Mouse (Mus musculus): Measurements from ENCODE around the gene Ptprn2. TPM values are rescaled to one million over a fixed set of nuclear protein-coding genes. Genes with fewer than 3 reads are reported as not detected.

Ptprn2 gene
- polyA plus RNA-seq, 1 experiment from 2014 or later = 0.15 TPM

- Histone ChIP-seq H3K27ac (replicated peaks) (no peak overlapping the region), H3K27me3 (replicated peaks) (no peaks in the 10 kb centered on the region), H3K9me3 (no peaks in the 10 kb centered on the region), H3K4me3 (no peak overlapping the region), H3K36me3 (no peaks in the 10 kb centered on the region), H3K4me1 (no peaks in the 10 kb centered on the region), H3K9ac (no peak overlapping the region), H3K4me2 (no peak overlapping the region)
- no peak for ATAC-seq (ENCODE audit: extremely low read depth, insufficient number of reproducible peaks, low FRiP score, low TSS enrichment)
- 74% methylated on average over 4 of the region's 4 CpGs for WGBS
Observed at GRCm38 (mm10) chr12:116528861-116529260, 43.3 kb downstream of the Ptprn2 start.

GRCm38 (mm10) chr12:116533281-116533680 is 47.8 kb downstream of the Ptprn2 start:
- Histone ChIP-seq H3K9me3 (no peaks in the 10 kb centered on the region), H3K4me3 (no peak overlapping the region), H3K9ac (no peak overlapping the region), H3K4me2 (no peak overlapping the region), H3K27ac (replicated peaks) (no peak overlapping the region), H3K4me1 (no peaks in the 10 kb centered on the region), H3K27me3 (replicated peaks) (no peaks in the 10 kb centered on the region), H3K36me3 (no peaks in the 10 kb centered on the region)
- ATAC-seq (ENCODE audit: extremely low read depth, insufficient number of reproducible peaks, low FRiP score, low TSS enrichment) = no peak

- WGBS = 74% methylated on average over 1 of the region's 1 CpGs
- Histone ChIP-seq H3K9ac (no peak overlapping the region), H3K4me1 (no peaks in the 10 kb centered on the region), H3K36me3 (no peaks in the 10 kb centered on the region), H3K4me2 (no peak overlapping the region), H3K9me3 (no peaks in the 10 kb centered on the region), H3K27me3 (replicated peaks) (no peaks in the 10 kb centered on the region), H3K4me3 (no peak overlapping the region), H3K27ac (replicated peaks) (no peak overlapping the region)
- no peak; the same call in 1 of the 2 replicates for ATAC-seq (ENCODE audit: extremely low read depth, insufficient number of reproducible peaks, low FRiP score, low TSS enrichment)
Observed at GRCm38 (mm10) chr12:116539305-116539704, 53.8 kb downstream of the Ptprn2 start.

GRCm38 (mm10) chr12:116540608-116541007 is 55.1 kb downstream of the Ptprn2 start:
- no peaks in the 10 kb centered on the region for H3K9me3 ChIP-seq

GRCm38 (mm10) chr12:116550031-116550430 is 64.5 kb downstream of the Ptprn2 start:
- Histone ChIP-seq H3K27ac (replicated peaks) (no peak overlapping the region), H3K27me3 (replicated peaks) (no peaks in the 10 kb centered on the region), H3K36me3 (no peaks in the 10 kb centered on the region), H3K4me3 (no peak overlapping the region), H3K9me3 (no peaks in the 10 kb centered on the region), H3K4me1 (0 out of 2 replicates have a peak, but pooled peaks cover 3% of the 10 kb centered on the region), H3K4me2 (no peak overlapping the region), H3K9ac (no peak overlapping the region)
- ATAC-seq (ENCODE audit: extremely low read depth, insufficient number of reproducible peaks, low FRiP score, low TSS enrichment) = no peak
- WGBS = 55% methylated on average over 1 of the region's 1 CpGs

More at GRCm38 (mm10) chr12:116540608-116541007, 55.1 kb downstream of the Ptprn2 start:
- 60% methylated on average over 1 of the region's 1 CpGs for WGBS
- no peak overlapping the region for H3K27ac ChIP-seq (replicated peaks)
- H3K27me3 ChIP-seq (replicated peaks) = no peaks in the 10 kb centered on the region
- H3K4me2 ChIP-seq = no peak overlapping the region
- no peaks in the 10 kb centered on the region for H3K36me3 ChIP-seq
- H3K9ac ChIP-seq = no peak overlapping the region
- H3K4me1 ChIP-seq = no peaks in the 10 kb centered on the region
- H3K4me3 ChIP-seq = no peak overlapping the region
- no peak for ATAC-seq (ENCODE audit: extremely low read depth, insufficient number of reproducible peaks, low FRiP score, low TSS enrichment)

- WGBS = 84% methylated on average over 7 of the region's 7 CpGs
- Histone ChIP-seq H3K4me1 (0 out of 2 replicates have a peak, but pooled peaks cover 3% of the 10 kb centered on the region), H3K36me3 (no peaks in the 10 kb centered on the region), H3K27ac (replicated peaks) (no peak overlapping the region), H3K9ac (no peak overlapping the region), H3K4me2 (no peak overlapping the region), H3K4me3 (no peak overlapping the region), H3K27me3 (replicated peaks) (no peaks in the 10 kb centered on the region), H3K9me3 (no peaks in the 10 kb centered on the region)
- ATAC-seq (ENCODE audit: extremely low read depth, insufficient number of reproducible peaks, low FRiP score, low TSS enrichment) = no peak
Observed at GRCm38 (mm10) chr12:116551516-116551915, 66.0 kb downstream of the Ptprn2 start.

GRCm38 (mm10) chr12:116552306-116552705 is 66.8 kb downstream of the Ptprn2 start:
- Histone ChIP-seq H3K4me2 (no peak overlapping the region), H3K9ac (no peak overlapping the region), H3K9me3 (no peaks in the 10 kb centered on the region), H3K4me1 (0 out of 2 replicates have a peak, but pooled peaks cover 3% of the 10 kb centered on the region), H3K27me3 (replicated peaks) (no peaks in the 10 kb centered on the region), H3K36me3 (no peaks in the 10 kb centered on the region), H3K27ac (replicated peaks) (no peak overlapping the region), H3K4me3 (no peak overlapping the region)
- WGBS = 71% methylated on average over 2 of the region's 2 CpGs
- ATAC-seq (ENCODE audit: extremely low read depth, insufficient number of reproducible peaks, low FRiP score, low TSS enrichment) = no peak

- H3K36me3 ChIP-seq = no peaks in the 10 kb centered on the region
- no peaks in the 10 kb centered on the region for H3K9me3 ChIP-seq
- H3K4me1 ChIP-seq = 0 out of 2 replicates have a peak, but pooled peaks cover 3% of the 10 kb centered on the region
- no peak for ATAC-seq (ENCODE audit: extremely low read depth, insufficient number of reproducible peaks, low FRiP score, low TSS enrichment)
- H3K27ac ChIP-seq (replicated peaks) = no peak overlapping the region
- no peak overlapping the region for H3K4me2 ChIP-seq
- H3K27me3 ChIP-seq (replicated peaks) = no peaks in the 10 kb centered on the region
- no peak overlapping the region for H3K9ac ChIP-seq
- H3K4me3 ChIP-seq = no peak overlapping the region
Observed at GRCm38 (mm10) chr12:116553361-116553760, 67.8 kb downstream of the Ptprn2 start.

GRCm38 (mm10) chr12:116555964-116556363 is 70.4 kb downstream of the Ptprn2 start:
- Histone ChIP-seq H3K27me3 (replicated peaks) (no peaks in the 10 kb centered on the region), H3K9ac (no peak overlapping the region), H3K4me1 (no peaks in the 10 kb centered on the region), H3K4me2 (no peak overlapping the region), H3K27ac (replicated peaks) (no peak overlapping the region), H3K9me3 (no peaks in the 10 kb centered on the region), H3K4me3 (no peak overlapping the region), H3K36me3 (no peaks in the 10 kb centered on the region)
- WGBS = 75% methylated on average over 4 of the region's 4 CpGs
- no peak for ATAC-seq (ENCODE audit: extremely low read depth, insufficient number of reproducible peaks, low FRiP score, low TSS enrichment)

- 72% methylated on average over 8 of the region's 8 CpGs for WGBS
- Histone ChIP-seq H3K9ac (no peak overlapping the region), H3K27ac (replicated peaks) (no peak overlapping the region), H3K27me3 (replicated peaks) (no peaks in the 10 kb centered on the region), H3K4me3 (no peak overlapping the region), H3K9me3 (no peaks in the 10 kb centered on the region), H3K4me1 (no peaks in the 10 kb centered on the region), H3K36me3 (no peaks in the 10 kb centered on the region), H3K4me2 (no peak overlapping the region)
- ATAC-seq (ENCODE audit: extremely low read depth, insufficient number of reproducible peaks, low FRiP score, low TSS enrichment) = no peak
Observed at GRCm38 (mm10) chr12:116564441-116564840, 78.9 kb downstream of the Ptprn2 start.

GRCm38 (mm10) chr12:116566672-116567071 is 81.2 kb downstream of the Ptprn2 start:
- Histone ChIP-seq H3K4me2 (no peak overlapping the region), H3K4me1 (no peaks in the 10 kb centered on the region), H3K9ac (no peak overlapping the region), H3K36me3 (no peaks in the 10 kb centered on the region), H3K27me3 (replicated peaks) (no peaks in the 10 kb centered on the region), H3K27ac (replicated peaks) (no peak overlapping the region), H3K9me3 (no peaks in the 10 kb centered on the region), H3K4me3 (no peak overlapping the region)
- no peak for ATAC-seq (ENCODE audit: extremely low read depth, insufficient number of reproducible peaks, low FRiP score, low TSS enrichment)
- 48% methylated on average over 1 of the region's 1 CpGs for WGBS

GRCm38 (mm10) chr12:116567170-116567569 is 81.7 kb downstream of the Ptprn2 start:
- no peaks in the 10 kb centered on the region for H3K4me1 ChIP-seq
- WGBS = 71% methylated on average over 2 of the region's 2 CpGs
- ATAC-seq (ENCODE audit: extremely low read depth, insufficient number of reproducible peaks, low FRiP score, low TSS enrichment) = no peak
- no peaks in the 10 kb centered on the region for H3K27me3 ChIP-seq (replicated peaks)
- no peak overlapping the region for H3K27ac ChIP-seq (replicated peaks)
- no peaks in the 10 kb centered on the region for H3K36me3 ChIP-seq
- H3K4me3 ChIP-seq = no peak overlapping the region
- H3K9me3 ChIP-seq = no peaks in the 10 kb centered on the region
- H3K4me2 ChIP-seq = no peak overlapping the region
- H3K9ac ChIP-seq = no peak overlapping the region
